Mouse (Mus musculus): ENCODE data around the gene Sars.

Gene Sars

GRCm38 (mm10) chr3:108392299-108392698, 52.7 kb downstream of the Sars start:
- DNase-seq (ENCODE audit: low spot score): no peak

GRCm38 (mm10) chr3:108389111-108389545, 55.9 kb downstream of the Sars start:
- DNase-seq (ENCODE audit: low spot score): peak; percentile 93

- no peak for DNase-seq (ENCODE audit: low spot score)
These were observed 58.8 kb downstream of the Sars start for GRCm38 (mm10) chr3:108386186-108386585.

- DNase-seq (ENCODE audit: low spot score): no peak
These were observed 60.6 kb downstream of the Sars start for GRCm38 (mm10) chr3:108384425-108384824.

DNA sequence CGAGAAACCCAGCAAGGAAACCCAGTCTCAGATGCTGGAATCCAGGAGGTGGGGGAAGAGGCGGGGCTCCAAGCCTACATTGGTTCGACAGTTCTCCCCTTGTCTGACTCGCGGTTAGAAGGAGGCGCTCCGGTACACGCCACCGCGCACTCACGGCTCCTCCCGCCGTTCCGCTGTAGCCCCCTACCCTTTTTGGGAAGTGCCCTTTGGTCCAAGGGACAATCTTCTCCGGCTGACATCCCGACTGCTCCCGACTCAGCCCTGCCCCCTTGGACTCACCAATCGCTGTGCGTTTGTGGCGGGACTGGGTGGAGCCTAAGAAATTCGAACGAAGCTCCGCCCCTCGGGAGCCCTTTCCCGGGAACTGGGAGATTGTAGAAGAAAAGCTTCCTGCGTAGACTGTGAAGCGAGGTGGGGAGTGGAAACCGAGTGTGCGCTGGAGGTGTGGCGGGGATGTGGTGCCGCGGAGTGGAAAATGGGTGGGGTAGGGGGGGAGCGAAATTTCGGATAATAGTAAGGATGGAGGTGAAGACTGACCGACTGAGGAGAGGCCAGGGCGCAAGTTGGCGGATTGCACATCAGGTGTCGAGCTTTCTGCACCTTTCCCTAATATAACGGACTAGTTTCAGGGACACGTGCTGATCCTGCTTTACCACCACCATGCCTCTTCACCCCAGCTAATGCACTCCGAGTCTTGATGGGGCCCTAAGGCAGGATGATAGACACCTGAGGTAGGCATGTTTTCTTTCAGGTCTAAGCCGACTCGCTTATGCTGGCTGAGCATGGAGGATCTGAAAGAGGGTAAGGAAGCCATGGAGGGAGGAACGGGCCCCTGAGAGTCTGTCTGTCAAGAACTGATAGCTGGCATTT, 61.3 kb downstream of the Sars start, which contains the start of gene Psrc1:
Gene Psrc1, plus strand, starts transcription at position 355 of the 870 bp plus-strand sequence.
- no peak for DNase-seq (ENCODE audit: low spot score)

DNA sequence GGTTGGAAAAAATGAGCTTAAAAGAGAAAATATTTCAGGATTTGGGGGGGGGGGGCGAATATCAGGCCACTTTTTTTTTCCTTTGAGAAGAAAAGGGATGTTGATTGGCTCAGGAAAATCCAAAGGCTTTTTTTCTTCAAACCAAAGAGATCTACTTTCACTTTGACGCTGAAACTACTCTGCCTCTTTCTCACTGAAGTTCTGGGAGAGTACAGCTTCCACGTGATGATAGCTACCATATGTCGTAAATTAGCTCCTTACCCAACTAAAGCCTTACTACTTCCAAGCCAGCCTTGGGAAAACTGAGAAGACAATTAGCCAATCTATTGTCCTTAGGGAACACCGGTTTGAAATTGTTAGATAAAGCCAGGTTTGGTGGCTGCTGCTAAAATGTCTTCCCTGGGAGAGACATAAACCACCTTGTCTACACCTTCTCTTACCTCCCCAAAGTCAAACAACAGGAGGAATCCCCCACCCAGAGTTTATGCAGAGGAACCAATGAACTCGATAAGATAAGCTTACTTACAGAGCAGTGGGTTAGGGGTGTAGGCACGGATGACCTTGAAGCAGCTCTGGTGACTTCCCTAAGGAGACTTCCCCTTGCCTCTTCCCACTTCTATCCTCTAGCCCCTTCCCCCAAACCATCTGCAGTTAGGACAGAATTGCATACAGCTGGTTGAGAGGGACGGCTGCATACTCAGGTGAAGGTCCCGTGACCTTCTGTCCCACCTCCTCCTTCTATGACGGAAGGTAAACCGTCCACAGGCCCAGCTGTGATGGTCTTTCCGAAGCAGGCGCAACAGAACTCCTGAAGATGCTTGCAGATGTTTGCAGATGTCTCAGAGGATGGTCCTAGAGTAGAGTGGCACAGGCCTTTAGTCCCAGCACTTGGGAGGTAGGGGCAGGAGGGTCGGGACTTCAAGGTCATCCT, 62.8 kb downstream of the Sars start:
- DNase-seq (ENCODE audit: low spot score): no peak

DNA sequence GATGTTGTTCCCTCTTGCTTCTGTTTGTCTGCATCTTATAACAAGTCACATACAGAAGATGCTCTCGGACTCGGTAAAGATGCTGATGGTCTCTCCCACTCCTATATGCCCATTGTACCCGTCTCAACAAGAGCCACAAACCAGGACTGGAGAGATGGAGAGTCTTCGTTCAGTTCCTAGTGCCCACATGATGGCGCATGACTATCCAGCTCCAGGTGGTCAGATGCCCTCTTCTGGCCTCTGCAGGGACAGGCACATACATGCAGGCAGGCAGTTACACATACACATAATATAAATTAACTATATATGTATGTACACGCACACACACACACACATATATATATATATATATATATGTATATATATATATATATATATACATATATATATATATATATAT, 64.3 kb downstream of the Sars start:
- DNase-seq (ENCODE audit: low spot score): no peak

DNA sequence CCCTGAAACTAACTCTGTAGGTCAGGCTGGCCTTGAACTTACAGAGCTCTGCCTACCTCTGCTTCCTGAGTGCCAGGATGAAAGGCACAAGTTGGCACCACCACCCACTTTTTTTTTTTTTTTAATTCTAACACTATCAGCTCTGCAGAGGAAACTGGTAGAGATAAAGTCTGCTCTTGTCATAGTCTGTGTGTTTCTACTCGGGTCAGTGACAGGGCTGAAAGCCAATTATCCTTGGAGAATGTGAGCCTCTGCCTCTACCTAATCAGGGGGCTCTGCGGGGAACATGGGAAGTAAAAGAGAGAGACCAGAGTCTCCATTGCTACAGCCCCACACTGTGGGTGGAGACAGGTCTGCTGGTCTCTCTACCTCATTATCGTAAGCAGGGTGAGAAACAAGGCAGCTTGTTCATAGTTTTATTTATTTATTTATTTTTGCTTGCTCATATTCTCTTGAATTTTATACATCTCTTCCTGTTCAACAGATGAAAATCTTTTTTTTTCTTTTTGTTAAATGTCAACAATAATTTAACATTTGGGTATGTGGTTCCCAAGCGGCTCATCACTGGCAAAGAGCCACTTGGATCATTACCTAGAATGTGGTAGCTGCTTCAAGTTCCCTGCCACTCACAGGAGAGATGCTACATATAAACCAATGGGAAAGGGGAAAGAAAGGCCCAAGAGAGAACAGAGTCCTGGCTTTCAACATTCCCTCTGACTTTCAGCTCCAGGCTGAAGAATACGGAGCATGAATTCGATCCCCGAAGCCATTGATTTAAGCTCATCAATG, 65.9 kb downstream of the Sars start:
- no peak for DNase-seq (ENCODE audit: low spot score)

All from urinary bladder, postnatal 10 days (tissue).